Mouse (Mus musculus) testis, adult 2 months (tissue): ENCODE results near the gene Ptpn18. TPM values are rescaled to one million over a fixed set of nuclear protein-coding genes. Genes with fewer than 3 reads are reported as not detected.

Source experiments
- H3K27ac ChIP-seq: fragments of 200-500 bp; 2 replicates; pipeline ENCODE4 v1.5.1; 2012; ENCODE audit warnings: low read depth, low read length; ENCODE audit not compliant: control insufficient read depth, insufficient read depth
- H3K27me3 ChIP-seq: fragments of 200-500 bp; 2 replicates; pipeline ENCODE4 v1.6.1; 2012; ENCODE audit warnings: mild to moderate bottlenecking, low read length, moderate library complexity; ENCODE audit not compliant: control insufficient read depth, insufficient read depth
- H3K36me3 ChIP-seq: fragments of 200-500 bp; 2 replicates; pipeline ENCODE4 v1.6.1; 2012; ENCODE audit warnings: mild to moderate bottlenecking, low read length; ENCODE audit not compliant: control insufficient read depth, insufficient read depth
- H3K4me1 ChIP-seq: fragments of 200-500 bp; 2 replicates; pipeline ENCODE4 v1.6.1; 2012; ENCODE audit warnings: low read length; ENCODE audit not compliant: control insufficient read depth, insufficient read depth
- H3K4me3 ChIP-seq: fragments of 200-500 bp; 2 replicates; pipeline ENCODE4 v1.5.1; 2012; ENCODE audit warnings: low read depth, mild to moderate bottlenecking, low read length, moderate library complexity, mixed read lengths; ENCODE audit not compliant: control insufficient read depth
- CTCF ChIP-seq: fragments of 200-500 bp; IDR thresholded peaks from 2 replicates; pipeline ENCODE4 v1.5.1; 2012; ENCODE audit warnings: low read depth, mild to moderate bottlenecking, inconsistent platforms, low read length, moderate library complexity; ENCODE audit not compliant: control insufficient read depth, insufficient read depth, insufficient replicate concordance
- POLR2A ChIP-seq: fragments of 200-500 bp; IDR thresholded peaks from 2 replicates; pipeline ENCODE4 v1.6.1; 2012; ENCODE audit warnings: low read depth, mild to moderate bottlenecking, inconsistent platforms, low read length, moderate library complexity; ENCODE audit not compliant: control insufficient read depth
- polyA plus RNA-seq: library from polyadenylated mRNA; depleted of rRNA; stranded (reverse); fragments of >200 nt; gene quantifications from 2 replicates; pipeline ENCODE4 v1.2.3, GENCODE M21; 2012; rRNA removed

Ptpn18 gene
- polyA plus RNA-seq, 1 experiment = 1.9 TPM

- TF ChIP-seq POLR2A (no peak), CTCF (no peak)
- H3K27ac ChIP-seq = no peak overlapping the region
- no peaks in the 10 kb centered on the region for H3K36me3 ChIP-seq
- H3K27me3 ChIP-seq = no peaks in the 10 kb centered on the region
- no peaks in the 10 kb centered on the region for H3K4me1 ChIP-seq
- no peak overlapping the region for H3K4me3 ChIP-seq
Observed at GRCm38 (mm10) chr1:34518259-34518658, 58.7 kb downstream of the Ptpn18 start.

DNA sequence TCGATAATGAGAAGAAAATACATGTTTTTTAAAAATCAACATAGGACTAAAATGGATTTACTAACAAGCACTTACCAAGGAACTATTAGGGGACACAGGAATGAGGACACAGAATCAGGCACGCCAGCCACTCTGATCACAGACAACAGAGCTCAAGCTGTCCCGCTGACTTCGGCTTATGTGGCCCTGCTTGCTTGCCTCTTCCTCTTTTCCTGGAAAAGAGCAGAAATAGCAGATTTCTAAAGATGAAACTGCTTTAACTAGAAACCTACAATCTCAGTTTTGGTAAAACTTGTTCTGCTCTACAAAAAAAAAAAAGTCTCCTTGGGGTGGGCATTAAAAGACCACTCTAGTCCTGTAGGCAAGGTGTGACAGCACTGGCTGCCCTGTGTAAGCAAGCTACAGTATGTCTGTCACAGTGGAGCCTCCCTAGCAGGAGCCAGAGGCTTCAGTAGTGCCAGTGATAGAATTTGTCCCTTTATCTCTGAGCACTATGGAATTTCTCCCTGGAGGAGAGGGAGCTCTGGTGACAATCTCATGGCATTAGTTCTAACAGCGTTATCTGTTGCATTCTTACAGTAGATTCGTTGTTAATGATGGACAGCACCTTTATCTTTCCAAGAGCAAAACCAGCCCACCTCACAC lies 62.8 kb downstream of the Ptpn18 start:
- Histone ChIP-seq H3K4me3 (no peak overlapping the region), H3K27ac (no peak overlapping the region), H3K27me3 (no peaks in the 10 kb centered on the region), H3K4me1 (no peaks in the 10 kb centered on the region), H3K36me3 (no peaks in the 10 kb centered on the region)
- TF ChIP-seq CTCF = no peak
- TF ChIP-seq POLR2A = no peak

DNA sequence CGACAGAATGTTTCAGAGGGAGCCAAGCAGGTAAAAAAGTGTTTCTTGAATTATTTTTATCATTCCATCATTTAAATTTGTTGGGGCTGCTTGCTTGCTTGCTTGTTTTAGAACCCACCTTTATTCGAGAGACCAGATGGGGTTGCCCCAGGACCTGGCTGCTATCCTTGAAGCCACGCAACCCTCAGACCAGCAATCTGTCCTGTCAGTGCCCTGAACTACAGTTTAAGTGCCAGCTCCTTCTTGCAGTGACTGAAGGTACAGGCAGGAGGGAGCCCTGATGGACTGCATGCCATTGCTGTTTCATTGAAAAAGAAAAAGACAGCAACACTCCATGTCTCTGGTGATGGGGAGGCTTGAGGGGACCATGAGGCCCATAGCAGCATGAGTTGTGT lies 63.3 kb downstream of the Ptpn18 start:
- Histone ChIP-seq H3K4me1 (no peaks in the 10 kb centered on the region), H3K4me3 (no peak overlapping the region), H3K27ac (no peak overlapping the region), H3K36me3 (no peaks in the 10 kb centered on the region), H3K27me3 (no peaks in the 10 kb centered on the region)
- no peak for TF ChIP-seq POLR2A
- no peak for TF ChIP-seq CTCF

- Histone ChIP-seq H3K4me3 (no peak overlapping the region), H3K27ac (no peak overlapping the region), H3K4me1 (no peaks in the 10 kb centered on the region), H3K27me3 (no peaks in the 10 kb centered on the region), H3K36me3 (no peaks in the 10 kb centered on the region)
- TF ChIP-seq POLR2A (no peak), CTCF (no peak)
Observed at GRCm38 (mm10) chr1:34523647-34524046, 64.1 kb downstream of the Ptpn18 start.

Other genes starting within 250 kb of the Ptpn18 start
- 18.0 and 19.8 TPM in 2 replicates for gene Ccdc115, start 20.1 kb upstream of the Ptpn18 start, polyA plus RNA-seq
- gene Imp4, start 19.9 kb upstream of the Ptpn18 start, polyA plus RNA-seq = 24.6 and 28.6 TPM in 2 replicates
- gene Prss39, start 38.6 kb downstream of the Ptpn18 start, polyA plus RNA-seq = 715 and 783 TPM in 2 replicates
- not detected in 2 replicates for gene Cfc1, start 75.9 kb downstream of the Ptpn18 start, polyA plus RNA-seq
- gene Prss40, start 101.2 kb downstream of the Ptpn18 start, polyA plus RNA-seq = 78.8 and 80.4 TPM in 2 replicates
- 0.31 and 0.43 TPM in 2 replicates for gene Amer3, start 119.9 kb downstream of the Ptpn18 start, polyA plus RNA-seq